Mouse (Mus musculus): ENCODE results near the gene Gm12248. TPM values are rescaled to one million over a fixed set of nuclear protein-coding genes. Genes with fewer than 3 reads are reported as not detected.

Gm12248 gene
- total and polyA plus RNA-seq, 3 experiments, result not detected

DNA sequence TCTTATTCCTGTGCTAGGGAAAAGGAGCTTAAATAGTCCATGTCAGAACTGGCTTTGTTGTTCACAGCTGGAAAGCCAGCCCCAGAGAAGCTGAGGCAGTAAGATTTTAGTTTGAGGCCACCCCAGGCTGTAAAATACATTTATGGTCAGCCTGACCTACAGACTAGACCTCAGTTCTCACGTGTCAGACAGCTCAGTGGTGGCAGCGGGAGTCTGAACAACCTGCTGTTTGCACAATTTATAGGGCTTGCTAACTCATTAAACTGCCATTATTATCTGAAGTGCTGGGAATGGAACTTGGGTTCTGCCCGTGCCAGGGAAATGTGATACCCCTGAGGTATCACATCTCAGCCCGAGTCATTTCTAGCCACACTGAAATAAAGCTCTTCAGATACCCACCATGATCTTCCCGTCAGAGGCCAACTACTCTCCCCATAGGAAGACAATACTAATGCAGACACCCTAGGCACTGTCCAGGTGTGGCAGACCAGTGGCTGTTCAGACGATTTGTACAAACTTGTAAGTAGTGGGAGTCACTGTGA is 36.4 kb upstream of the Gm12248 start:
- in situ Hi-C loops (cut with MboI; ENCODE audit: low pct_ligation_motif_present, low pct_unique_long_range_greater_than_20kb, low sequenced_read_pairs), result no loop called here
- Histone ChIP-seq H3K27me3 (replicated peaks) (no peaks in the 10 kb centered on the region), H3K9me3 (replicated peaks; ENCODE audit: low read length) (no peaks in the 10 kb centered on the region), H3K79me2 (replicated peaks; ENCODE audit: control insufficient read depth, extremely low read depth, insufficient read depth, poor library complexity, severe bottlenecking) (no peaks in the 10 kb centered on the region), H3K4me3 (replicated peaks in 1 of 3; ENCODE audit: low read depth in 2 of 3, low read length in 2 of 3, poor library complexity in 1 of 3) (no peak overlapping the region), H3K4me2 (ENCODE audit: insufficient read depth, low read depth, poor library complexity, severe bottlenecking) (no peak overlapping the region), H3K36me3 (replicated peaks in 1 of 2; ENCODE audit: control insufficient read depth in 1 of 2, insufficient read depth in 1 of 2, low read length in 1 of 2) (peaks cover 87 to 98% of the 10 kb centered on the region in 2 experiments), H3K4me1 (ENCODE audit: control insufficient read depth in 1 of 2, insufficient read depth in 2 of 2) (no peaks in the 10 kb centered on the region), H3K27ac (ENCODE audit: insufficient read depth, low read depth) (no peak overlapping the region), H3K9ac (ENCODE audit: insufficient read depth, low read depth) (no peak overlapping the region)
- dilution Hi-C loops (cut with MboI; ENCODE audit: extremely low pct_ligation_motif_present, extremely low pct_unique_long_range_greater_than_20kb, low sequenced_read_pairs), result no loop called here
- no peak for DNase-seq (ENCODE audit: extremely low read depth)
- TF ChIP-seq MXI1 (IDR thresholded peaks at IDR 0.05; ENCODE audit: low read depth, low read length), result no peak

DNA sequence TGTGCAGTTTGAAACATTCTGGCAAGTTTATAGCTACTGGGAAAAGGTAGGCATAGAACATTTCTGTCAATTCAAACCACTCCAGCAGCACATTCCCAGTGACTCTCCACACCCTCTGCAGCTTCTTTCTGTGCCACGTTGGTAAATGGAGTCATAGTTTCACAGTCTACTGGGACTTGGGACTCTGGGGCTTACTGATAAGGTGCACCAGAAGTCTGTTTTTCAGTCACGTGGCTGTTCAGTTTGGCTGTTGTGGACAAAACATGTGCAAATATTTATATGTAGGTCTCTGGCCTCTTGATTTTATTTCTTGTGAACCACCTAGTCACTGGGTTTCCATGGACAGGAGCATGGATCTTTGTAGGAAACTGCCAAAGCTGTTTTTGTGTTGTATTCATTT is 34.6 kb upstream of the Gm12248 start:
- dilution Hi-C loops (cut with MboI; ENCODE audit: extremely low pct_ligation_motif_present, extremely low pct_unique_long_range_greater_than_20kb, low sequenced_read_pairs) (no loop called here), in situ Hi-C loops (cut with MboI; ENCODE audit: low pct_ligation_motif_present, low pct_unique_long_range_greater_than_20kb, low sequenced_read_pairs) (no loop called here)
- Histone ChIP-seq H3K79me2 (replicated peaks; ENCODE audit: control insufficient read depth, extremely low read depth, insufficient read depth, poor library complexity, severe bottlenecking) (no peaks in the 10 kb centered on the region), H3K27me3 (replicated peaks) (no peaks in the 10 kb centered on the region), H3K36me3 (replicated peaks in 1 of 2; ENCODE audit: control insufficient read depth in 1 of 2, insufficient read depth in 1 of 2, low read length in 1 of 2) (peaks cover 92 to 98% of the 10 kb centered on the region in 2 experiments), H3K9ac (ENCODE audit: insufficient read depth, low read depth) (no peak overlapping the region), H3K9me3 (replicated peaks; ENCODE audit: low read length) (no peaks in the 10 kb centered on the region), H3K4me1 (ENCODE audit: control insufficient read depth in 1 of 2, insufficient read depth in 2 of 2) (no peaks in the 10 kb centered on the region), H3K4me2 (ENCODE audit: insufficient read depth, low read depth, poor library complexity, severe bottlenecking) (no peak overlapping the region), H3K27ac (ENCODE audit: insufficient read depth, low read depth) (no peak overlapping the region), H3K4me3 (replicated peaks in 1 of 3; ENCODE audit: low read depth in 2 of 3, low read length in 2 of 3, poor library complexity in 1 of 3) (no peak overlapping the region)
- no peak for TF ChIP-seq MAX (IDR thresholded peaks at IDR 0.05; ENCODE audit: low read length)
- no peak for TF ChIP-seq SIN3A (IDR thresholded peaks at IDR 0.05; ENCODE audit: low read length)
- TF ChIP-seq MEF2A (IDR thresholded peaks at IDR 0.05; ENCODE audit: borderline replicate concordance, low read depth, low read length), result no peak
- TF ChIP-seq CHD1 (IDR thresholded peaks at IDR 0.05; ENCODE audit: low read depth, low read length), result no peak
- TF ChIP-seq IRF4 (IDR thresholded peaks at IDR 0.05; ENCODE audit: low read depth, low read length), result no peak
- TF ChIP-seq UBTF (IDR thresholded peaks at IDR 0.05; ENCODE audit: low read depth, low read length), result no peak
- no peak for TF ChIP-seq MXI1 (IDR thresholded peaks at IDR 0.05; ENCODE audit: low read depth, low read length)
- TF ChIP-seq BHLHE40 (IDR thresholded peaks at IDR 0.05; ENCODE audit: low read depth, low read length), result no peak
- TF ChIP-seq MAZ (IDR thresholded peaks at IDR 0.05; ENCODE audit: low read depth, low read length), result no peak
- TF ChIP-seq GABPA (IDR thresholded peaks at IDR 0.05; ENCODE audit: insufficient replicate concordance, low read depth, low read length), result no peak
- TF ChIP-seq ZNF384 (IDR thresholded peaks at IDR 0.05; ENCODE audit: low read depth, low read length), result no peak
- no peak for TF ChIP-seq ELF1 (IDR thresholded peaks at IDR 0.05; ENCODE audit: low read depth, low read length)
- no peak for TF ChIP-seq POLR2A (IDR thresholded peaks at IDR 0.05; ENCODE audit: low read depth, low read length)
- no peak for TF ChIP-seq ZKSCAN1 (IDR thresholded peaks at IDR 0.05; ENCODE audit: borderline replicate concordance, low read depth, low read length)
- no peak for TF ChIP-seq ETS1 (conservative IDR thresholded peaks at IDR 0.05; ENCODE audit: low read depth, low read length)
- no peak for TF ChIP-seq USF1 (IDR thresholded peaks at IDR 0.05; ENCODE audit: low read depth, low read length)
- TF ChIP-seq ZC3H11A (IDR thresholded peaks at IDR 0.05; ENCODE audit: low read depth, low read length), result no peak
- TF ChIP-seq MYC (IDR thresholded peaks at IDR 0.05; ENCODE audit: low read depth, low read length), result no peak
- DNase-seq (ENCODE audit: extremely low read depth), result no peak

All from CH12.LX (cell line).